Mouse (Mus musculus): ENCODE data around the gene Iffo1. TPM values are rescaled to one million over a fixed set of nuclear protein-coding genes. Genes with fewer than 3 reads are reported as not detected.

The Iffo1 gene
- polyA plus RNA-seq, 1 experiment from 2014 or later, result 6.0 TPM

- ATAC-seq (ENCODE audit: insufficient read depth) (peak; percentile 6), DNase-seq (peak; percentile 82)
- Histone ChIP-seq H3K4me3 (ENCODE audit: low read depth, low read length) (peak overlapping the region; percentile 95), H3K27ac (ENCODE audit: low read depth) (peak overlapping the region; percentile 98), H3K4me2 (peak overlapping the region; percentile 98), H3K9ac (peak overlapping the region; percentile 98), H3K4me1 (ENCODE audit: insufficient read depth) (peaks cover 20% of the 10 kb centered on the region), H3K9me3 (ENCODE audit: low read depth, low read length) (no peaks in the 10 kb centered on the region), H3K27me3 (ENCODE audit: insufficient read depth, low read length) (no peaks in the 10 kb centered on the region), H3K36me3 (ENCODE audit: insufficient read depth) (peaks cover 75% of the 10 kb centered on the region)
- no peak for TF ChIP-seq CTCF (IDR thresholded peaks at IDR 0.05; ENCODE audit: low read depth)
- WGBS, result under 1% methylated on average over 39 of the region's 39 CpGs
These were observed 19.8 kb downstream of the Iffo1 start for GRCm38 (mm10) chr6:125164672-125165327.

GRCm38 (mm10) chr6:125165328-125165891 is 20.4 kb downstream of the Iffo1 start:
- Histone ChIP-seq H3K27me3 (ENCODE audit: insufficient read depth, low read length) (no peaks in the 10 kb centered on the region), H3K4me3 (ENCODE audit: low read depth, low read length) (peak overlapping the region; percentile 95), H3K4me2 (peak overlapping the region; percentile 98), H3K36me3 (ENCODE audit: insufficient read depth) (peaks cover 76% of the 10 kb centered on the region), H3K9me3 (ENCODE audit: low read depth, low read length) (no peaks in the 10 kb centered on the region), H3K27ac (ENCODE audit: low read depth) (peak overlapping the region; percentile 98), H3K4me1 (ENCODE audit: insufficient read depth) (peaks cover 20% of the 10 kb centered on the region), H3K9ac (peak overlapping the region; percentile 98)
- DNase-seq (peak; percentile 99), ATAC-seq (ENCODE audit: insufficient read depth) (peak; percentile 93)
- no peak for TF ChIP-seq CTCF (IDR thresholded peaks at IDR 0.05; ENCODE audit: low read depth)
- WGBS, result under 1% methylated on average over 36 of the region's 36 CpGs

GRCm38 (mm10) chr6:125166051-125166751 is 21.2 kb downstream of the Iffo1 start, which contains the start of gene Gapdh:
Gene Gapdh, minus strand, starts transcription at chr6:125166467.
- Histone ChIP-seq H3K9ac (peak within 1 kb of the TSS; percentile 98), H3K27me3 (ENCODE audit: insufficient read depth, low read length) (no peaks in the 10 kb centered on the region), H3K36me3 (ENCODE audit: insufficient read depth) (peaks cover 76% of the 10 kb centered on the region), H3K9me3 (ENCODE audit: low read depth, low read length) (no peaks in the 10 kb centered on the region), H3K4me3 (ENCODE audit: low read depth, low read length) (peak within 1 kb of the TSS; percentile 95), H3K4me2 (peak within 1 kb of the TSS; percentile 98), H3K27ac (ENCODE audit: low read depth) (peak within 1 kb of the TSS; percentile 98), H3K4me1 (ENCODE audit: insufficient read depth) (peaks cover 20% of the 10 kb centered on the region)
- TF ChIP-seq CTCF (IDR thresholded peaks at IDR 0.05; ENCODE audit: low read depth), result no peak
- DNase-seq, result peak; percentile 86
- ATAC-seq (ENCODE audit: insufficient read depth), result peak; percentile 68
- 1% methylated on average over 18 of the region's 18 CpGs for WGBS

- Histone ChIP-seq H3K4me3 (ENCODE audit: low read depth, low read length) (peak overlapping the region; percentile 95), H3K27me3 (ENCODE audit: insufficient read depth, low read length) (no peaks in the 10 kb centered on the region), H3K9me3 (ENCODE audit: low read depth, low read length) (no peaks in the 10 kb centered on the region), H3K4me2 (peak overlapping the region; percentile 98), H3K27ac (ENCODE audit: low read depth) (peak overlapping the region; percentile 98), H3K4me1 (ENCODE audit: insufficient read depth) (peaks cover 20% of the 10 kb centered on the region), H3K36me3 (ENCODE audit: insufficient read depth) (peaks cover 76% of the 10 kb centered on the region), H3K9ac (peak overlapping the region; percentile 65)
- no peak for TF ChIP-seq CTCF (IDR thresholded peaks at IDR 0.05; ENCODE audit: low read depth)
- 14% methylated on average over 10 of the region's 10 CpGs for WGBS
- ATAC-seq (ENCODE audit: insufficient read depth), result peak; percentile 16; the same call in 1 of the 2 replicates
- peak; percentile 63 for DNase-seq
These were observed 22.0 kb downstream of the Iffo1 start for GRCm38 (mm10) chr6:125166861-125167650.

- Histone ChIP-seq H3K9ac (no peak overlapping the region), H3K27ac (ENCODE audit: low read depth) (peak overlapping the region; percentile 98; the same call in 1 of the 2 replicates), H3K4me3 (ENCODE audit: low read depth, low read length) (no peak overlapping the region), H3K36me3 (ENCODE audit: insufficient read depth) (peaks cover 78% of the 10 kb centered on the region), H3K4me1 (ENCODE audit: insufficient read depth) (peaks cover 20% of the 10 kb centered on the region), H3K9me3 (ENCODE audit: low read depth, low read length) (no peaks in the 10 kb centered on the region), H3K4me2 (no peak overlapping the region), H3K27me3 (ENCODE audit: insufficient read depth, low read length) (no peaks in the 10 kb centered on the region)
- DNase-seq, result no peak
- no peak for TF ChIP-seq CTCF (IDR thresholded peaks at IDR 0.05; ENCODE audit: low read depth)
- WGBS, result 87% methylated on average over 14 of the region's 14 CpGs
- no peak for ATAC-seq (ENCODE audit: insufficient read depth)
These were observed 23.0 kb downstream of the Iffo1 start for GRCm38 (mm10) chr6:125168086-125168485.

GRCm38 (mm10) chr6:125170194-125170593 is 25.2 kb downstream of the Iffo1 start:
- peaks cover 12% of the 10 kb centered on the region for H3K4me1 ChIP-seq (ENCODE audit: insufficient read depth)
- ATAC-seq (ENCODE audit: insufficient read depth) (no peak), DNase-seq (no peak)
- H3K9ac ChIP-seq, result no peak overlapping the region
- no peak overlapping the region for H3K4me3 ChIP-seq (ENCODE audit: low read depth, low read length)
- TF ChIP-seq CTCF (IDR thresholded peaks at IDR 0.05; ENCODE audit: low read depth), result no peak
- 77% methylated on average over 6 of the region's 6 CpGs for WGBS
- H3K27me3 ChIP-seq (ENCODE audit: insufficient read depth, low read length), result no peaks in the 10 kb centered on the region
- H3K4me2 ChIP-seq, result no peak overlapping the region
- H3K9me3 ChIP-seq (ENCODE audit: low read depth, low read length), result no peaks in the 10 kb centered on the region
- H3K36me3 ChIP-seq (ENCODE audit: insufficient read depth), result peaks cover 84% of the 10 kb centered on the region
- H3K27ac ChIP-seq (ENCODE audit: low read depth), result no peak overlapping the region

All from lung, embryonic 14.5 days (tissue).